Mouse (Mus musculus) CD8-positive naive resting alpha-beta T cell, adult 57 days (primary cell): ENCODE data around the gene Samt2. TPM values are rescaled to one million over a fixed set of nuclear protein-coding genes. Genes with fewer than 3 reads are reported as not detected.

ENCODE experiments used
- total RNA-seq: library from RNA; stranded (reverse); gene quantifications from one replicate; pipeline ENCODE4 v1.2.4, GENCODE M21; 2023

Samt2 gene
- not detected for total RNA-seq

GRCm38 (mm10) chrX:154579260-154579659, at the start of gene Samt2:
TSS of gene Samt2 (minus strand) at chrX:154579360.

Other genes with a start within 250 kb of the Samt2 start
- gene 4930524N10Rik, start 236.0 kb downstream of the Samt2 start, total RNA-seq = not detected
- gene Samt4, start 97.4 kb downstream of the Samt2 start, total RNA-seq = not detected